Mouse (Mus musculus) brain, embryonic 14.5 days (tissue): ENCODE measurements at regions not wholly inside any gene's neighbourhood (a gene's known extent, or its start where the extent isn't known, plus 50 kb on each side); places are given as distances from the start of the nearest gene placed in this dataset.

Experiments
- CTCF ChIP-seq: fragments of 200-500 bp; IDR thresholded peaks from 2 replicates; pipeline ENCODE4 v1.5.1; 2012; ENCODE audit warnings: inconsistent platforms, mild to moderate bottlenecking, moderate library complexity, borderline replicate concordance; ENCODE audit not compliant: insufficient read depth, insufficient read length; ENCODE audit errors: extremely low read depth
- POLR2A ChIP-seq: fragments of 200-500 bp; IDR thresholded peaks from 2 replicates; pipeline ENCODE4 v1.6.1; 2012; ENCODE audit warnings: mild to moderate bottlenecking, inconsistent platforms, borderline replicate concordance; ENCODE audit not compliant: poor library complexity, insufficient read depth, insufficient read length, severe bottlenecking; ENCODE audit errors: extremely low read depth

- TF ChIP-seq POLR2A (no peak), CTCF (no peak)
These were observed 89.4 kb upstream of the Lrig1 start for GRCm38 (mm10) chr6:94789308-94789763.
